Mouse (Mus musculus) macrophage (primary cell): ENCODE results near the gene B230104I21Rik. TPM values are rescaled to one million over a fixed set of nuclear protein-coding genes. Genes with fewer than 3 reads are reported as not detected.

Source experiments
- H3K27ac ChIP-seq: fragments of 350-480 bp; formaldehyde crosslinking; 2 replicates; pipeline ENCODE4 v1.9.0; 2021
- H3K36me3 ChIP-seq: fragments of 350-480 bp; formaldehyde crosslinking; 2 replicates; pipeline ENCODE4 v1.9.0; 2021; ENCODE audit errors: inconsistent target
- H3K4me3 ChIP-seq: fragments of 350-480 bp; formaldehyde crosslinking; 2 replicates; pipeline ENCODE4 v1.9.0; 2021; ENCODE audit errors: inconsistent target
- H3K79me2 ChIP-seq: fragments of 350-480 bp; formaldehyde crosslinking; 2 replicates; pipeline ENCODE4 v1.9.0; 2021; ENCODE audit errors: inconsistent target
- WGBS: methylation state at CpG from one replicate; pipeline ENCODE4 v1.1.7; 2026; ENCODE audit warnings: inconsistent platforms; ENCODE audit not compliant: missing documents; 5-methylcytosine and 5-hydroxymethylcytosine counted together
- polyA plus RNA-seq: library from polyadenylated mRNA; stranded (reverse); fragments of 250-400 nt; gene quantifications from 3 replicates; pipeline ENCODE4 v1.2.4, GENCODE M21; 2018; ENCODE audit warnings: inconsistent platforms

The B230104I21Rik gene
- polyA plus RNA-seq, 1 experiment from 2014 or later, result not detected

GRCm38 (mm10) chr4:154394123-154394722 lies 58.3 kb downstream of the B230104I21Rik start:
- Histone ChIP-seq H3K4me3 (no peak overlapping the region), H3K79me2 (no peaks in the 10 kb centered on the region), H3K27ac (no peak overlapping the region), H3K36me3 (no peaks in the 10 kb centered on the region)
- 82% methylated on average over 7 of the region's 7 CpGs for WGBS

- 95% methylated on average over 14 of the region's 14 CpGs for WGBS
- no peaks in the 10 kb centered on the region for H3K36me3 ChIP-seq
- no peak overlapping the region for H3K4me3 ChIP-seq
- no peaks in the 10 kb centered on the region for H3K79me2 ChIP-seq
- no peak overlapping the region for H3K27ac ChIP-seq
Measured at GRCm38 (mm10) chr4:154396652-154397301, 60.9 kb downstream of the B230104I21Rik start.

Other genes starting within 250 kb of the B230104I21Rik start
- not detected in 3 replicates for gene Trp73, start 195.9 kb upstream of the B230104I21Rik start, polyA plus RNA-seq
- 3.5 to 10.3 TPM (median 8.7 TPM) in 3 replicates for gene Wrap73, start 193.8 kb upstream of the B230104I21Rik start, polyA plus RNA-seq
- 67.1 to 106 TPM (median 87.0 TPM) in 3 replicates for gene Tprgl, start 175.5 kb upstream of the B230104I21Rik start, polyA plus RNA-seq
- gene Megf6, start 165.4 kb upstream of the B230104I21Rik start, polyA plus RNA-seq, result not detected in 3 replicates
- not detected in 3 replicates for gene Arhgef16, start 34.5 kb upstream of the B230104I21Rik start, polyA plus RNA-seq